Mouse (Mus musculus): ENCODE measurements around the gene Rps2.
A peak's percentile ranks its signal among the peaks of the same experiment; 100 is the strongest.
"Not testable (repeated sequence)": the region's sequence is repeated elsewhere in the genome, so short reads cannot be mapped to it uniquely, and the experiment has no call there.

Gene Rps2

GRCm38 (mm10) chr17:24705821-24706220 is 12.1 kb upstream of the Rps2 start:
- no peak for DNase-seq (ENCODE audit: low spot score)

GRCm38 (mm10) chr17:24706982-24707800 is 10.7 kb upstream of the Rps2 start, which contains the start of gene Tbl3:
Tbl3 (minus strand) TSS chr17:24707660.
- DNase-seq (ENCODE audit: low spot score) = peak; percentile 92

- peak; percentile 30 for DNase-seq (ENCODE audit: low spot score)
Observed at GRCm38 (mm10) chr17:24707801-24708425, 10.0 kb upstream of the Rps2 start.

GRCm38 (mm10) chr17:24708646-24709045 is 9.3 kb upstream of the Rps2 start:
- no peak for DNase-seq (ENCODE audit: low spot score)

GRCm38 (mm10) chr17:24715556-24715955 is 2.4 kb upstream of the Rps2 start:
- no peak for DNase-seq (ENCODE audit: low spot score)

GRCm38 (mm10) chr17:24716166-24716682 is 1.7 kb upstream of the Rps2 start:
- DNase-seq (ENCODE audit: low spot score) = no peak

- not testable (repeated sequence) for DNase-seq (ENCODE audit: low spot score)
Observed at GRCm38 (mm10) chr17:24718938-24719337, 1.0 kb downstream of the Rps2 start.

GRCm38 (mm10) chr17:24719494-24720222 is 1.7 kb downstream of the Rps2 start:
- DNase-seq (ENCODE audit: low spot score) = peak; percentile 98

GRCm38 (mm10) chr17:24720616-24721015 is 2.7 kb downstream of the Rps2 start:
- not testable (repeated sequence) for DNase-seq (ENCODE audit: low spot score)

GRCm38 (mm10) chr17:24721383-24721955 is 3.6 kb downstream of the Rps2 start:
- DNase-seq (ENCODE audit: low spot score) = not testable (repeated sequence)

GRCm38 (mm10) chr17:24722220-24722924 is 4.5 kb downstream of the Rps2 start:
- no peak for DNase-seq (ENCODE audit: low spot score)

- DNase-seq (ENCODE audit: low spot score) = no peak
Observed at GRCm38 (mm10) chr17:24723122-24723880, 5.4 kb downstream of the Rps2 start.

- DNase-seq (ENCODE audit: low spot score) = no peak
Observed at GRCm38 (mm10) chr17:24723881-24724180, 5.9 kb downstream of the Rps2 start.

GRCm38 (mm10) chr17:24724184-24724583 is 6.3 kb downstream of the Rps2 start, which contains the start of gene Ndufb10:
Ndufb10 (minus strand) TSS chr17:24724478.
- peak; percentile 94 for DNase-seq (ENCODE audit: low spot score)

- DNase-seq (ENCODE audit: low spot score) = no peak
Observed at GRCm38 (mm10) chr17:24725637-24726390, 7.9 kb downstream of the Rps2 start.

GRCm38 (mm10) chr17:24727618-24728017 is 9.7 kb downstream of the Rps2 start, which contains the start of gene Rpl3l:
Rpl3l (plus strand) TSS chr17:24727820.
- DNase-seq (ENCODE audit: low spot score) = no peak

- DNase-seq (ENCODE audit: low spot score) = no peak
Observed at GRCm38 (mm10) chr17:24728184-24728583, 10.3 kb downstream of the Rps2 start.

GRCm38 (mm10) chr17:24729067-24729466 is 11.2 kb downstream of the Rps2 start:
- no peak for DNase-seq (ENCODE audit: low spot score)

- no peak for DNase-seq (ENCODE audit: low spot score)
Observed at GRCm38 (mm10) chr17:24730787-24731186, 12.9 kb downstream of the Rps2 start.

Data from T-cell, adult 2 months (primary cell).